In the genomic region with DNA sequence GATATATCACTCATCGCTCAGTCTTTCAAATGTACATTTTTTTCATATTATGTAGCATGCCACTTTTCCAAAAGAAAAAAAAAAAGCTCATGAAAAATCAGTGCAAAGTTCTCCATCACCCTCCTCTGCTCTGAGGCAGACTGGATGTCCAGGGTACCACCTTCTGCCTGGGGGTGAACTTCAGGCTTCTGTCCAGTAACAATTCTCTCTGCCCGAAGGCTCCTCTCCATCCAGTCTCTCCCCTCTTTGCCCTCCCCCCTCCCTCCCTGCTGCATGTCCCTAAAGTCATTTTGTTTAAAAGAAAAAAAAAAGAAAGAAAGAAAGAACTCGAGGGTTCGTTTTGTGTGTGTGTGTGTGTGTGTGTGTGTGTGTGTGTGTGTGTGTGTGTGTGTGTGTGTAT, we compare ENCODE assay signal across 22 mouse cellular contexts. TPM values are rescaled to one million over a fixed set of nuclear protein-coding genes. Genes with fewer than 3 reads are reported as not detected.
DNase-seq lines count a peak whose midpoint lies in the region; ATAC-seq lines count a peak whose summit lies in the region.
"Had no signal": no experiment of that assay in that cellular context is flagged by ENCODE, and none has a peak within 500 bp of the region (broad histone marks: within the 10 kb centered on the region; RNA-seq: fewer than 3 reads in every experiment).

No protein-coding gene starts in this region.

- no peak overlapping the region for H3K9ac ChIP-seq in neural tube, embryonic 13.5 days
- peak overlapping the region; percentile 58 for H3K9ac ChIP-seq in midbrain, embryonic 11.5 days (ENCODE audit: low read length)
- H3K9ac ChIP-seq: embryonic facial prominence, embryonic 13.5 days; heart, embryonic 15.5 days; limb, embryonic 12.5 days; liver, embryonic 14.5 days had no signal

- no peak overlapping the region for H3K27ac ChIP-seq in neural tube, embryonic 13.5 days (replicated peaks)
- peak overlapping the region; percentile 57; the same call in 1 of the 2 replicates for H3K27ac ChIP-seq in midbrain, embryonic 11.5 days (ENCODE audit: low read depth, low read length)
- H3K27ac ChIP-seq: embryonic facial prominence, embryonic 13.5 days; heart, adult 2 months; heart, embryonic 15.5 days; left cerebral cortex, adult 2 months; limb, embryonic 12.5 days; liver, embryonic 14.5 days; stomach, postnatal 0 days had no signal

- no peaks in the 10 kb centered on the region for H3K9me3 ChIP-seq in neural tube, embryonic 13.5 days
- no peaks in the 10 kb centered on the region for H3K9me3 ChIP-seq in midbrain, embryonic 11.5 days (ENCODE audit: control insufficient read depth, low read length)
- H3K9me3 ChIP-seq: embryonic facial prominence, embryonic 13.5 days; heart, embryonic 15.5 days; hindbrain, embryonic 13.5 days; limb, embryonic 12.5 days had no signal

- WGBS in neural tube, embryonic 13.5 days: 11% methylated on average over 2 of the region's 4 CpGs
- WGBS in midbrain, embryonic 11.5 days: 12% methylated on average over 4 of the region's 4 CpGs

- ATAC-seq in neural tube, embryonic 13.5 days (ENCODE audit: low read depth): no peak
- no peak for ATAC-seq in midbrain, embryonic 11.5 days (ENCODE audit: low FRiP score)
- ATAC-seq: lung, postnatal 0 days had no signal

- H3K4me1 ChIP-seq in neural tube, embryonic 13.5 days (replicated peaks): peaks cover 27% of the 10 kb centered on the region
- peaks cover 13% of the 10 kb centered on the region for H3K4me1 ChIP-seq in midbrain, embryonic 11.5 days (ENCODE audit: control insufficient read depth, insufficient read depth, low read length)

- peak; percentile 15 for DNase-seq in embryo, embryonic 9.5 days (ENCODE audit: extremely low spot score)
- no peak for DNase-seq in embryo, embryonic 11 days
- no peak for DNase-seq in neural tube, embryonic 10.5 days (ENCODE audit: extremely low spot score, low spot score)
- DNase-seq in midbrain, embryonic 11.5 days (ENCODE audit: low spot score, missing footprints): no peak
- DNase-seq in retina, postnatal 1 day: peak; percentile 33
- DNase-seq in lung, postnatal 10 days: no peak
- DNase-seq in urinary bladder, postnatal 10 days (ENCODE audit: low spot score): no peak
- DNase-seq: adrenal gland, adult 2 months; gastrocnemius, postnatal 10 days; heart, adult 2 months; kidney, adult 11 months; kidney, postnatal 14 days; thymus, postnatal 14 days had no signal

- H3K27me3 ChIP-seq in neural tube, embryonic 13.5 days: peaks cover 94% of the 10 kb centered on the region
- H3K27me3 ChIP-seq in midbrain, embryonic 11.5 days (ENCODE audit: control insufficient read depth, insufficient read depth, low read length): peaks cover 84% of the 10 kb centered on the region

- no peak overlapping the region for H3K4me2 ChIP-seq in neural tube, embryonic 13.5 days
- H3K4me2 ChIP-seq in midbrain, embryonic 11.5 days: peak overlapping the region; percentile 49

- H3K4me3 ChIP-seq in neural tube, embryonic 13.5 days: peak overlapping the region; percentile 24; the same call in 1 of the 2 replicates
- peak overlapping the region; percentile 39 for H3K4me3 ChIP-seq in midbrain, embryonic 11.5 days (ENCODE audit: low read depth, low read length)
- H3K4me3 ChIP-seq: heart, adult 2 months; left cerebral cortex, adult 2 months had no signal

- H3K36me3 ChIP-seq in neural tube, embryonic 13.5 days: no peaks in the 10 kb centered on the region
- no peaks in the 10 kb centered on the region for H3K36me3 ChIP-seq in midbrain, embryonic 11.5 days (ENCODE audit: control insufficient read depth, insufficient read depth, low read length)
- H3K36me3 ChIP-seq: embryonic facial prominence, embryonic 13.5 days; heart, embryonic 15.5 days; hindbrain, embryonic 13.5 days; limb, embryonic 12.5 days had no signal

RNA-seq across cellular contexts. Expression of a gene that starts 5.3 kb away (rescaled TPM):
- polyA plus RNA-seq in neural tube, embryonic 13.5 days (2015; fragmentation: Nextera tagmentation; extraction: Ambion mirVana): 2.3 and 2.9 TPM in 2 replicates
- 10.3 and 12.4 TPM in 2 replicates for polyA plus RNA-seq in midbrain, embryonic 11.5 days (2014; fragmentation: Nextera tagmentation; extraction: Ambion mirVana)
- polyA plus RNA-seq: adrenal gland, adult 2 months; embryonic facial prominence, embryonic 13.5 days; heart, adult 2 months; heart, embryonic 15.5 days; limb, embryonic 12.5 days; lung, postnatal 0 days; stomach, postnatal 0 days had no signal

Comparison
In these comparisons a context has a peak if more than half of its experiments do, and no peak if none do; other contexts are left out.
1. DNase-seq: peak in embryo, embryonic 9.5 days (single experiment) and retina, postnatal 1 day (single experiment); none in embryo, embryonic 11 days (single experiment), neural tube, embryonic 10.5 days (single experiment), midbrain, embryonic 11.5 days (single experiment), lung, postnatal 10 days (single experiment) and urinary bladder, postnatal 10 days (single experiment).